Mouse (Mus musculus) embryonic facial prominence, embryonic 11.5 days (tissue): Measurements from ENCODE around the gene Krt86. TPM values are rescaled to one million over a fixed set of nuclear protein-coding genes. Genes with fewer than 3 reads are reported as not detected.

Source experiments
- ATAC-seq: fragments of 200-750 bp; cut with Nextera tagmentation; replicated peaks from 2 replicates; pipeline ENCODE4 v1.8.0; 2017; ENCODE audit warnings: low read depth; ENCODE audit not compliant: insufficient number of reproducible peaks, low FRiP score, low TSS enrichment
- DNase-seq: peaks from one replicate; pipeline ENCODE4 v3.0.0-alpha.2; 2015; ENCODE audit warnings: low spot score
- H3K27ac ChIP-seq: fragments of 300-500 bp; sonication (generic); replicated peaks from 2 replicates; pipeline ENCODE4 v1.5.1; 2014; ENCODE audit warnings: mild to moderate bottlenecking, low read depth, low read length, control low read depth
- H3K27me3 ChIP-seq: fragments of 300-500 bp; sonication (generic); 2 replicates; pipeline ENCODE4 v1.6.1; 2014; ENCODE audit warnings: mild to moderate bottlenecking, low read length, moderate library complexity, mixed read lengths; ENCODE audit not compliant: control insufficient read depth, insufficient read depth
- H3K36me3 ChIP-seq: fragments of 300-500 bp; sonication (generic); replicated peaks from 2 replicates; pipeline ENCODE4 v1.6.1; 2014; ENCODE audit warnings: low read depth, mild to moderate bottlenecking, low read length, moderate library complexity, mixed read lengths; ENCODE audit not compliant: control insufficient read depth, insufficient read depth
- H3K4me1 ChIP-seq: fragments of 300-500 bp; sonication (generic); 2 replicates; pipeline ENCODE4 v1.6.1; 2014; ENCODE audit warnings: low read length, mixed read lengths; ENCODE audit not compliant: control insufficient read depth, insufficient read depth
- H3K4me2 ChIP-seq: fragments of 300-500 bp; sonication (generic); 2 replicates; pipeline ENCODE4 v1.6.1; 2014; ENCODE audit warnings: low read depth, mild to moderate bottlenecking, control low read depth, low read length, moderate library complexity
- H3K4me3 ChIP-seq: fragments of 300-500 bp; sonication (generic); 2 replicates; pipeline ENCODE4 v1.5.1; 2014; ENCODE audit warnings: low read depth, low read length, control low read depth
- H3K9ac ChIP-seq: fragments of 300-500 bp; sonication (generic); replicated peaks from 2 replicates; pipeline ENCODE4 v1.6.1; 2014; ENCODE audit warnings: mild to moderate bottlenecking, control low read depth, low read length
- H3K9me3 ChIP-seq: fragments of 300-500 bp; sonication (generic); replicated peaks from 2 replicates; pipeline ENCODE4 v1.6.1; 2016; ENCODE audit warnings: mild to moderate bottlenecking, low read length, inconsistent platforms, mixed read lengths; ENCODE audit not compliant: control insufficient read depth
- WGBS: fragments of 180-500 bp; shearing (Covaris S2); extraction: QIAGEN DNeasy Blood & Tissue Kit; methylation state at CpG from one replicate; pipeline ENCODE4 v1.1.7; 2014; 5-methylcytosine and 5-hydroxymethylcytosine counted together
- polyA plus RNA-seq: library from polyadenylated mRNA; unstranded; fragments of >200 nt; fragmentation: Nextera tagmentation; extraction: Ambion mirVana; gene quantifications from 2 replicates; pipeline ENCODE4 v1.2.1, GENCODE M21; 2014

The Krt86 gene
- not detected in 2 replicates for polyA plus RNA-seq

GRCm38 (mm10) chr15:101472952-101473528 is at the start of gene Krt86:
TSS of gene Krt86 (plus strand) at chr15:101473478.
- H3K4me1 ChIP-seq, result no peaks in the 10 kb centered on the region
- no peak within 1 kb of the TSS for H3K27ac ChIP-seq
- H3K9ac ChIP-seq, result no peak within 1 kb of the TSS
- no peaks in the 10 kb centered on the region for H3K27me3 ChIP-seq
- H3K4me2 ChIP-seq, result no peak within 1 kb of the TSS
- WGBS, result 38% methylated on average over 10 of the region's 10 CpGs
- no peak for ATAC-seq
- H3K4me3 ChIP-seq, result no peak within 1 kb of the TSS
- DNase-seq, result peak; percentile 79
- H3K36me3 ChIP-seq, result no peaks in the 10 kb centered on the region
- no peaks in the 10 kb centered on the region for H3K9me3 ChIP-seq

GRCm38 (mm10) chr15:101424914-101425313 is 48.4 kb upstream of the Krt86 start:
- no peak for ATAC-seq
- H3K4me1 ChIP-seq, result no peaks in the 10 kb centered on the region
- no peak overlapping the region for H3K9ac ChIP-seq
- H3K36me3 ChIP-seq, result no peaks in the 10 kb centered on the region
- no peak overlapping the region for H3K4me2 ChIP-seq
- no peak overlapping the region for H3K27ac ChIP-seq
- no peak for DNase-seq
- 14% methylated on average over 5 of the region's 5 CpGs for WGBS
- no peaks in the 10 kb centered on the region for H3K9me3 ChIP-seq
- no peaks in the 10 kb centered on the region for H3K27me3 ChIP-seq
- no peak overlapping the region for H3K4me3 ChIP-seq

GRCm38 (mm10) chr15:101436611-101437010 is 36.7 kb upstream of the Krt86 start:
- Histone ChIP-seq H3K27ac (no peak overlapping the region), H3K36me3 (no peaks in the 10 kb centered on the region), H3K9me3 (no peaks in the 10 kb centered on the region), H3K4me1 (no peaks in the 10 kb centered on the region), H3K27me3 (peaks cover 17% of the 10 kb centered on the region), H3K9ac (no peak overlapping the region), H3K4me2 (no peak overlapping the region), H3K4me3 (no peak overlapping the region)
- no peak for DNase-seq
- ATAC-seq, result no peak
- WGBS, result 87% methylated on average over 7 of the region's 7 CpGs

- peak within 1 kb of the TSS; percentile 37; the same call in 1 of the 2 replicates for H3K9ac ChIP-seq
- no peak within 1 kb of the TSS for H3K27ac ChIP-seq
- ATAC-seq, result peak; percentile 52; the same call in 1 of the 2 replicates
- peak within 1 kb of the TSS; percentile 46 for H3K4me2 ChIP-seq
- no peaks in the 10 kb centered on the region for H3K36me3 ChIP-seq
- peak; percentile 39 for DNase-seq
- WGBS, result 1% methylated on average over 34 of the region's 34 CpGs
- no peaks in the 10 kb centered on the region for H3K4me1 ChIP-seq
- no peaks in the 10 kb centered on the region for H3K9me3 ChIP-seq
- H3K4me3 ChIP-seq, result peak within 1 kb of the TSS; percentile 18
- peaks cover 17% of the 10 kb centered on the region for H3K27me3 ChIP-seq
These were observed 34.7 kb upstream of the Krt86 start, which contains the start of gene Krt87 for GRCm38 (mm10) chr15:101438555-101438954. TSS of gene Krt87 (minus strand) at chr15:101438804.

GRCm38 (mm10) chr15:101440837-101441236 is 32.4 kb upstream of the Krt86 start:
- Histone ChIP-seq H3K9ac (no peak overlapping the region), H3K27ac (no peak overlapping the region), H3K9me3 (no peaks in the 10 kb centered on the region), H3K4me2 (no peak overlapping the region), H3K27me3 (peaks cover 17% of the 10 kb centered on the region), H3K4me1 (no peaks in the 10 kb centered on the region), H3K4me3 (no peak overlapping the region), H3K36me3 (no peaks in the 10 kb centered on the region)
- DNase-seq (no peak), ATAC-seq (no peak)
- WGBS, result 73% methylated on average over 4 of the region's 4 CpGs

- no peaks in the 10 kb centered on the region for H3K27me3 ChIP-seq
- no peak for ATAC-seq
- H3K4me2 ChIP-seq, result no peak overlapping the region
These were observed 26.7 kb upstream of the Krt86 start for GRCm38 (mm10) chr15:101446572-101446971.

GRCm38 (mm10) chr15:101447444-101447843 is 25.8 kb upstream of the Krt86 start, which contains the start of gene Krt88:
TSS of gene Krt88 (plus strand) at chr15:101447744.
- DNase-seq, result no peak
- WGBS, result 73% methylated on average over 2 of the region's 2 CpGs
- no peaks in the 10 kb centered on the region for H3K4me1 ChIP-seq
- H3K36me3 ChIP-seq, result no peaks in the 10 kb centered on the region
- no peak within 1 kb of the TSS for H3K27ac ChIP-seq
- H3K9ac ChIP-seq, result no peak within 1 kb of the TSS
- ATAC-seq, result no peak
- no peaks in the 10 kb centered on the region for H3K9me3 ChIP-seq
- H3K27me3 ChIP-seq, result no peaks in the 10 kb centered on the region
- H3K4me3 ChIP-seq, result no peak within 1 kb of the TSS
- H3K4me2 ChIP-seq, result no peak within 1 kb of the TSS

More at GRCm38 (mm10) chr15:101446572-101446971, 26.7 kb upstream of the Krt86 start:
- Histone ChIP-seq H3K9ac (no peak overlapping the region), H3K4me3 (no peak overlapping the region), H3K27ac (no peak overlapping the region), H3K36me3 (no peaks in the 10 kb centered on the region), H3K4me1 (no peaks in the 10 kb centered on the region), H3K9me3 (no peaks in the 10 kb centered on the region)
- DNase-seq, result no peak
- WGBS, result 80% methylated on average over 11 of the region's 11 CpGs

- ATAC-seq (peak; percentile 48), DNase-seq (peak; percentile 77)
- WGBS, result 5% methylated on average over 13 of the region's 13 CpGs
- peak overlapping the region; percentile 4; the same call in 1 of the 2 replicates for H3K4me2 ChIP-seq
- H3K27me3 ChIP-seq, result no peaks in the 10 kb centered on the region
- no peak overlapping the region for H3K27ac ChIP-seq
- no peak overlapping the region for H3K9ac ChIP-seq
- no peaks in the 10 kb centered on the region for H3K4me1 ChIP-seq
- no peak overlapping the region for H3K4me3 ChIP-seq
- no peaks in the 10 kb centered on the region for H3K9me3 ChIP-seq
- no peaks in the 10 kb centered on the region for H3K36me3 ChIP-seq
These were observed 20.1 kb upstream of the Krt86 start for GRCm38 (mm10) chr15:101453093-101453736.
